Mouse (Mus musculus) kidney, adult 2 months (tissue): ENCODE measurements around the gene Arhgef7. TPM values are rescaled to one million over a fixed set of nuclear protein-coding genes. Genes with fewer than 3 reads are reported as not detected.

Source experiments
- DNase-seq: peaks from one replicate; pipeline ENCODE4 v3.0.0; 2021
- H3K27ac ChIP-seq: fragments of 200-500 bp; 2 replicates; pipeline ENCODE4 v1.5.1; 2012; ENCODE audit warnings: low read depth, low read length, control low read depth, inconsistent platforms; ENCODE audit not compliant: insufficient read depth
- H3K27me3 ChIP-seq: fragments of 200-500 bp; replicated peaks from 2 replicates; pipeline ENCODE4 v1.6.1; 2012; ENCODE audit warnings: mild to moderate bottlenecking, moderate library complexity, low read length, inconsistent platforms; ENCODE audit not compliant: control insufficient read depth, insufficient read depth
- H3K36me3 ChIP-seq: fragments of 200-500 bp; 2 replicates; pipeline ENCODE4 v1.6.1; 2012; ENCODE audit warnings: mild to moderate bottlenecking, moderate library complexity, low read length, inconsistent platforms; ENCODE audit not compliant: control insufficient read depth, insufficient read depth
- H3K4me1 ChIP-seq: fragments of 200-500 bp; 2 replicates; pipeline ENCODE4 v1.6.1; 2011; ENCODE audit warnings: low read length; ENCODE audit not compliant: control insufficient read depth, insufficient read depth
- H3K4me3 ChIP-seq: fragments of 200-500 bp; 2 replicates; pipeline ENCODE4 v1.5.1; 2011; ENCODE audit warnings: mild to moderate bottlenecking, low read depth, low read length, control low read depth; ENCODE audit not compliant: insufficient read depth
- CTCF ChIP-seq: fragments of 200-500 bp; conservative IDR thresholded peaks from 2 replicates; pipeline ENCODE4 v1.5.1; 2011; ENCODE audit warnings: low read depth, mild to moderate bottlenecking, control low read depth, low read length, moderate library complexity, mixed read lengths; ENCODE audit not compliant: insufficient read depth, insufficient read length
- POLR2A ChIP-seq: fragments of 200-500 bp; IDR thresholded peaks from one replicate; pipeline ENCODE4 v1.6.1; 2011; ENCODE audit warnings: low read depth, low read length, control low read depth
- WGBS: fragments of 180-500 bp; shearing (Covaris S2); methylation state at CpG from one replicate; pipeline ENCODE4 v1.1.7; 2018; 5-methylcytosine and 5-hydroxymethylcytosine counted together
- polyA plus RNA-seq: library from polyadenylated mRNA; depleted of rRNA; stranded (reverse); fragments of >200 nt; gene quantifications from 2 replicates; pipeline ENCODE4 v1.2.3, GENCODE M21; 2012

Gene Arhgef7
- polyA plus RNA-seq, 1 experiment: 49.6 TPM

DNA sequence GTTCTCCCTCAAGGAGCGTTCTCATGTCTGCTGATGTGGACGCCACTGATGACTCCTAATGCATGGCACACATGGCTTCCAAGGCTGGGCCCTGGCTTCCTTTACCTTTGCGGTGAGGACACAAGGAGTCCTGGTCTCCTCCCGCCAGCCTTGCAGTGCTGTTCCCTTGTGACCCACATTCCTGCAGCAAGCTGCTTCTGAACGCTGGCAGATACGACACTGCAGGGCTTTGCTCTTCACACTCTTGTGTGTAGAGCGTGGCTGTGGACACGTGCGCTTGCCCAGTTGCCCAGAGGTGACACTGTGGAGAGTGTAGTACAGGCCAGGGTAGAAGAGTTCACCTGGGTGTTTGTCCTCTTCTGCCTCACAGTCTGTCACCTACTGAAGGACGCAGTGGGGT, 49.7 kb downstream of the Arhgef7 start:
- TF ChIP-seq CTCF: no peak
- TF ChIP-seq POLR2A: no peak
- no peak for DNase-seq
- Histone ChIP-seq H3K36me3 (no peaks in the 10 kb centered on the region), H3K27ac (no peak overlapping the region), H3K27me3 (no peaks in the 10 kb centered on the region), H3K4me1 (peaks cover 39% of the 10 kb centered on the region), H3K4me3 (no peak overlapping the region)
- 63% methylated on average over 10 of the region's 10 CpGs for WGBS

DNA sequence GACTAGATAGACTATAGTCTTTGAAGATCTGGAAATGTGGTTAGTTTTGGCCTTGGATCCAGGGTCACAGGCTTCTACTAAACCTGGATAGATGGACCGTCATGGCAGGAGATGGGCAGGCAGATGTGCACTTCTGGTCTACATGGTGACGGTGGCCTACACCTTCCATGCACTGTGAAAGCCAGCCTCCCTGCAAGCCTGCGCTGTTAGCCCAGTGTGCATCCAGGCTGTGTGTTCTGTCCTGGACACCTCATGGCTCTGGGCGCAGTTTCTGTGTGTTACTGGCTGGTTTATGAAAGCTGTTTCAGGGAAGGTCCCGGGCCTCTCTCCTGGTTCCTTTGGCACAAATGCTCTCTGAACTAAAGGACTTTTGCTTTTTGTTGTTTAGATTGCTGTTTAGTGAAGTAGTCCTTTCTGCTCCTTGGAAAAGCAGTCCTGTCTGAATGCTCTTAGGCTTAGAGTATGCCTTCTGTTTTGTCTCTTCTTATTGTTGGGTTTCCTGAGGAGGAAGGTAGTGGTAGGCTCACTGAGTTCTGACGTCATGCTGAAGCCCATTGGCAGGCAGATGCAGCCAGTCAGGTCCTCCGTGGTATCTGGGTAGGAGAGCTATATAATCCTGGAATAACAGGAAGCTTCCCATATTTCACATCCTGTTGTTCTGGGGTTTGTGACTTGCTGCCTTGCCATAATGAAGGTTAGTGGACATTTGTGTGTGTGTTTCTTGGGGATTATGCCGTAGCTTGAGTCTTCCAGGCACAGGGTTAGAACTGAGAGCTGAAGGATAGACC, 51.3 kb downstream of the Arhgef7 start:
- TF ChIP-seq CTCF (no peak), POLR2A (no peak)
- WGBS: 63% methylated on average over 8 of the region's 8 CpGs
- Histone ChIP-seq H3K36me3 (no peaks in the 10 kb centered on the region), H3K27ac (peak overlapping the region; percentile 72), H3K4me3 (no peak overlapping the region), H3K4me1 (peaks cover 39% of the 10 kb centered on the region), H3K27me3 (no peaks in the 10 kb centered on the region)
- DNase-seq: peak; percentile 71

DNA sequence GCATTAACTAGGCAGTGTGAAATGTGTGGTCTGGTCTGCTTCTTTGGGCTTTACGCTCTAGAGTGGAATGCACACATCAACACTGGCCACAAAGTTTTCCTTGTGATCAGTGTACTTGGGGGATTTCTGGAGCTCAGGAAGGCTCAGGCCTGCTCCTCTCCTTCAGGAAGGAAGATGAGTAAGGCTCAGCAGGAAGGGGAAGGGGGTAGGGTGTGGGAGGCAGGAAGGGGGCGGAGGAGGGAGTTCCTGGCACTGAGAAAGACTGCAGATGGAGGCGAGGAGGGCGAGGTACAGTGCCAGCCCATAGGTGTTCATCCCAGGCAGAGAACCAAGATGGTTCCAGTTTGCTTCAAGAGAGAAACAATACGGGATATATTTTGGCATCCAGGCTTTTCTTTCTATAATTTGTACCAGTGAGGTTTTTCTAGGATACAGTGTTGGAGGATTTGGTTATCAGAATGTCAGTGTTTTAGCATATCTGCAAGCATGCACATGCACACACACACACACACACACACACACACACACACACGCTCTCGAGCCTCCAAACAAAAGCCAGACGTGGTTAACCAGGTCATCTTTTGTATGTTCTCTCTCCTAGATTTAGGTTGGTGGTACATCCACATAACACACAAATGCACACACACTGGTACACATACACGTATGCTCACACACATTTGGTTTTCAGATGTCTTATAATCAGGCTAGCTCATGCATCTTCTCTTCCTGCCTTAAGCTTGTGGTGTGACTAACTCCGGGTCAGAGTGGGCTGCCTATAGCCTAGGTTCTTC, 52.5 kb downstream of the Arhgef7 start:
- peak; percentile 58 for DNase-seq
- WGBS: 55% methylated on average over 10 of the region's 10 CpGs
- Histone ChIP-seq H3K4me3 (peak overlapping the region; percentile 41; the same call in 1 of the 2 replicates), H3K27me3 (no peaks in the 10 kb centered on the region), H3K27ac (peak overlapping the region; percentile 72), H3K36me3 (no peaks in the 10 kb centered on the region), H3K4me1 (peaks cover 28% of the 10 kb centered on the region)
- TF ChIP-seq CTCF (no peak), POLR2A (no peak)

DNA sequence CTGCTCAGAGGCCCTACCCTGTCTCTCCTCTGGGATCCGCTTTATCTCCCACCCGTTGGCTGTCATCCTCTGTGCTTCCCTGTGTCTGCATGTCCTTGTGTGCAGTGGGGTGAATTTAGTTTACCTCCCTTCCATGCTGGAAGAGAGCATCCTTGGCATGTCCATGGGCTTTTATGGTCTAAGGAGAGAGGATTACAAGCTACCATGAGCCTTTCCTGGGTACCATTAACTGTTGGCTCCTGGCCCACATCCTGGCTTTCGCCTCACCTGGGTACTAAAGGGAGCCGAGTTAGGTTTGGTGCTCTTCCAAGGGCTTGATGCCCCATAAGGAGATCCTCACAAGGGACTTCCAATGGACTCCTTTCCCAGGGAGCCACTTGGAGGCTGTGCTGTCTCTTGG, 53.1 kb downstream of the Arhgef7 start:
- peak overlapping the region; percentile 20; the same call in 1 of the 2 replicates for H3K4me3 ChIP-seq
- no peaks in the 10 kb centered on the region for H3K27me3 ChIP-seq
- peaks cover 27% of the 10 kb centered on the region for H3K4me1 ChIP-seq
- H3K36me3 ChIP-seq: no peaks in the 10 kb centered on the region
- DNase-seq: no peak
- WGBS: 77% methylated on average over 4 of the region's 4 CpGs
- TF ChIP-seq POLR2A (no peak), CTCF (no peak)
- no peak overlapping the region for H3K27ac ChIP-seq

DNA sequence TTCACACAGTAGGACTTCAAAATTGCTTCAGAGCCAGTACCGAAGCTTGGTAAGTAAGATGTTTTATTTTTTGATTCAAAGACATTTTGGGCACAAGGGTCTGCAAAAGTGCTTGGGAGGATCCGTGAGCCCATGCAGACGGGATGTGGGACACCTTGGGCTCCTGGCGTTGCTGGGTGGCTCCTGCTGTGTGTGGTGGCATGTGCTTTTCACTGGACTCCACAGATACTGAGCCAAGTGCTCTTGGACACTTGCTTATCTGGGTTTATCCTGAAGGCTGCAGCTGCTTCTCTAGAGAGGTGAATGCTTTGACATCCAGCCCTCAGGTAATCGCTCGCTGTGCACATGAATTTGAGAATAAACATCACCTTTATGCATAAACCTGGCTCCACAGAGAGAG, 55.1 kb downstream of the Arhgef7 start:
- 84% methylated on average over 6 of the region's 6 CpGs for WGBS
- Histone ChIP-seq H3K4me3 (no peak overlapping the region), H3K27ac (no peak overlapping the region), H3K27me3 (no peaks in the 10 kb centered on the region), H3K36me3 (no peaks in the 10 kb centered on the region), H3K4me1 (peaks cover 20% of the 10 kb centered on the region; the same call in 1 of the 2 replicates)
- TF ChIP-seq CTCF (no peak), POLR2A (no peak)
- no peak for DNase-seq

DNA sequence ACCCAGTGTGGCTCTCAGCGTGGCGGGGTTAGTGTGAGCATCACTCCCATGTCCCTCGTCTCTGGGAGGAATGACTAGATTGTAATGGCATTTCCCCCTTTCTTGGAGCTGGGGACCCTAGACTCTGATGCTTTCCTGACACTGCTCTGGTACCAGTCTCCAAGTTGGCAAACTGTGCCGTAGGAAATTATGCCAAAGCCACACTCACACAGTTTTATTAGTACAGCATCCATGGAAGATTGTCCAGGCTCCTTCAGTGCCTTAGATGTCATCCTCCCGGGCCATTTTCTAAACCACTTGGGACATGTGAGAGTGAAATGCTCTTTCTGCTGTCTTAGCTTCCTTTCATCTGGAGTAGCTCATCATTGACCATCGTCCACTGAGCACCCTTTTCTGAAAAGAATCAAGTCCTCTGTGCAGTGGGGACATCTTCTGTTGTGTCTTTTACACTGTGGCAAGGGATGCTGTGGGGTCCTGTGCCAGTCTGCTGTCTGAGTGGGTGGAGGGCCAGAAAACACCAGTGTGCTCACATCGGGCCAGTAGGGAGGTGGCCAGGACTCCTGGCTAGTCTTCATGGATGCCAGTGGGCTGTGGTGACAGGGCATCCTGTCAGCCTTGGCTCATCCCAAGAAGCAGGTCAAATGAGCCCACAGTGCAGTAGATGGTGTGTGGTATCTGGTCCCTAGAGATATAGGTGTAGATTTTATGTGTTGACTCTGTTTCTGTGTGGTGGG, 56.5 kb downstream of the Arhgef7 start:
- no peaks in the 10 kb centered on the region for H3K36me3 ChIP-seq
- no peak overlapping the region for H3K4me3 ChIP-seq
- no peak for DNase-seq
- WGBS: 73% methylated on average over 7 of the region's 7 CpGs
- H3K4me1 ChIP-seq: peaks cover 10% of the 10 kb centered on the region; the same call in 1 of the 2 replicates
- no peak for TF ChIP-seq CTCF
- no peak for TF ChIP-seq POLR2A
- H3K27ac ChIP-seq: no peak overlapping the region
- H3K27me3 ChIP-seq: no peaks in the 10 kb centered on the region
